Mouse (Mus musculus) heart, embryonic 14.5 days (tissue): ENCODE results near the gene Boc. TPM values are rescaled to one million over a fixed set of nuclear protein-coding genes. Genes with fewer than 3 reads are reported as not detected.

ENCODE experiments used
- ATAC-seq: fragments of 200-750 bp; cut with Nextera tagmentation; 2 replicates; pipeline ENCODE4 v1.8.0; 2017; ENCODE audit warnings: low read depth, moderate TSS enrichment; ENCODE audit not compliant: insufficient number of reproducible peaks, insufficient read depth, low FRiP score
- H3K27ac ChIP-seq, 2 experiments: fragments of 200-500 bp in 1 of 2; fragments of 300-500 bp in 1 of 2; sonication (generic) in 1 of 2; replicated peaks in 1 of 2; 2 replicates each; pipeline ENCODE4 v1.5.1; 2012 to 2014; ENCODE audit warnings: low read depth in 2 of 2, low read length in 2 of 2, control low read depth in 1 of 2, mild to moderate bottlenecking in 1 of 2, mixed read lengths in 1 of 2; ENCODE audit not compliant: control insufficient read depth in 1 of 2, insufficient read depth in 1 of 2
- H3K27me3 ChIP-seq: fragments of 300-500 bp; sonication (generic); 2 replicates; pipeline ENCODE4 v1.6.1; 2014; ENCODE audit warnings: mild to moderate bottlenecking, low read length, control low read depth; ENCODE audit not compliant: control insufficient read depth, insufficient read depth
- H3K36me3 ChIP-seq: fragments of 300-500 bp; sonication (generic); 2 replicates; pipeline ENCODE4 v1.6.1; 2014; ENCODE audit warnings: mild to moderate bottlenecking, control low read depth, low read length, mixed read lengths; ENCODE audit not compliant: control insufficient read depth, insufficient read depth
- H3K4me1 ChIP-seq, 2 experiments: fragments of 200-500 bp in 1 of 2; fragments of 300-500 bp in 1 of 2; sonication (generic) in 1 of 2; 2 replicates each; pipeline ENCODE4 v1.6.1; 2012 to 2014; ENCODE audit warnings: low read length in 2 of 2, control low read depth in 1 of 2, mixed read lengths in 1 of 2; ENCODE audit not compliant: control insufficient read depth in 2 of 2, insufficient read depth in 2 of 2
- H3K4me2 ChIP-seq: fragments of 300-500 bp; sonication (generic); 2 replicates; pipeline ENCODE4 v1.6.1; 2014; ENCODE audit warnings: mild to moderate bottlenecking, low read length
- H3K4me3 ChIP-seq, 2 experiments: fragments of 200-500 bp in 1 of 2; fragments of 300-500 bp in 1 of 2; sonication (generic) in 1 of 2; 2 replicates each; pipeline ENCODE4 v1.5.1; 2012 to 2014; ENCODE audit warnings: low read length in 2 of 2, mild to moderate bottlenecking in 2 of 2, control low read depth in 1 of 2, low read depth in 1 of 2, moderate library complexity in 1 of 2; ENCODE audit not compliant: control insufficient read depth in 1 of 2, insufficient read depth in 1 of 2
- H3K9ac ChIP-seq: fragments of 300-500 bp; sonication (generic); 2 replicates; pipeline ENCODE4 v1.6.1; 2014; ENCODE audit warnings: mild to moderate bottlenecking, low read length
- H3K9me3 ChIP-seq: fragments of 300-500 bp; sonication (generic); 2 replicates; pipeline ENCODE4 v1.6.1; 2016; ENCODE audit warnings: low read length, control low read depth; ENCODE audit not compliant: control insufficient read depth
- WGBS: fragments of 180-500 bp; shearing (Covaris S2); extraction: QIAGEN DNeasy Blood & Tissue Kit; methylation state at CpG from one replicate; pipeline ENCODE4 v1.1.7; 2014; 5-methylcytosine and 5-hydroxymethylcytosine counted together
- polyA plus RNA-seq: library from polyadenylated mRNA; unstranded; fragments of >200 nt; fragmentation: Nextera tagmentation; extraction: Ambion mirVana; gene quantifications from 2 replicates; pipeline ENCODE4 v1.2.1, GENCODE M21; 2014

Boc gene
- polyA plus RNA-seq, 1 experiment from 2014 or later: 7.6 TPM

- H3K9ac ChIP-seq: peak overlapping the region; percentile 39; the same call in 1 of the 2 replicates
- H3K36me3 ChIP-seq: no peaks in the 10 kb centered on the region
- peak overlapping the region; percentile 53 for H3K4me2 ChIP-seq
- H3K27ac ChIP-seq: peak overlapping the region; percentile 6 to 56
- no peaks in the 10 kb centered on the region for H3K9me3 ChIP-seq
- H3K27me3 ChIP-seq: no peaks in the 10 kb centered on the region
- H3K4me3 ChIP-seq: no peak overlapping the region
- ATAC-seq: no peak
- peaks cover 6 to 8% of the 10 kb centered on the region in 2 experiments; a peak in 3 of 4 replicates for H3K4me1 ChIP-seq
- WGBS: 22% methylated on average over 15 of the region's 15 CpGs
Observed at GRCm38 (mm10) chr16:44579421-44580024, 20.8 kb upstream of the Boc start.

DNA sequence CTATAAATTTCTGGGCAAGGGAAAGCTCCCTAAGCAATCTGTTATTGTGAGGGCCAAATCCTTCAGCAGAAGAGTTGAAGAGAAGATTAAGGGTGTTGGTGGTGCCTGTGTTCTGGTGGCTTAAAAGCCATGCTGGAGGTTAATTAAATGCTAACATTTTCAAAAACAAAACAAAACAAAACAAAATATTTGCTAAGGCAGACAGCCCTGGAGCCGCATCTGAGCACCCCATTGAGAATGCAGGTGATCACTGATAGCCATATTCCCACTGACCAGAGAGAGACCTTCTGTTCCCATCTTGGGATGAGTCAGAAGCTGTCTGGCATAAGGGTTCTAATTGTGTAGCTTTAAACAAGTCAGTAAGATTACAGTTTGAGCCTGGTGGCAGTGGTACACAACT is 19.9 kb upstream of the Boc start:
- WGBS: 81% methylated on average over 1 of the region's 1 CpGs
- H3K27ac ChIP-seq: no peak overlapping the region
- H3K4me2 ChIP-seq: no peak overlapping the region
- peaks cover 6 to 8% of the 10 kb centered on the region in 2 experiments; a peak in 3 of 4 replicates for H3K4me1 ChIP-seq
- H3K4me3 ChIP-seq: no peak overlapping the region
- no peak overlapping the region for H3K9ac ChIP-seq
- H3K27me3 ChIP-seq: no peaks in the 10 kb centered on the region
- no peaks in the 10 kb centered on the region for H3K36me3 ChIP-seq
- no peaks in the 10 kb centered on the region for H3K9me3 ChIP-seq
- no peak for ATAC-seq

GRCm38 (mm10) chr16:44568056-44568455 is 9.4 kb upstream of the Boc start:
- no peak overlapping the region for H3K4me3 ChIP-seq
- no peaks in the 10 kb centered on the region for H3K27me3 ChIP-seq
- H3K4me1 ChIP-seq: no peaks in the 10 kb centered on the region
- no peaks in the 10 kb centered on the region for H3K36me3 ChIP-seq
- H3K9me3 ChIP-seq: no peaks in the 10 kb centered on the region
- H3K27ac ChIP-seq: no peak overlapping the region
- H3K9ac ChIP-seq: no peak overlapping the region
- no peak for ATAC-seq
- H3K4me2 ChIP-seq: no peak overlapping the region

- no peaks in the 10 kb centered on the region for H3K9me3 ChIP-seq
- WGBS: 54% methylated on average over 22 of the region's 22 CpGs
- H3K27ac ChIP-seq: no peak overlapping the region
- H3K4me2 ChIP-seq: peak overlapping the region; percentile 16
- no peaks in the 10 kb centered on the region for H3K4me1 ChIP-seq
- no peaks in the 10 kb centered on the region for H3K36me3 ChIP-seq
- no peak for ATAC-seq
- H3K4me3 ChIP-seq: no peak overlapping the region
- H3K9ac ChIP-seq: no peak overlapping the region
- no peaks in the 10 kb centered on the region for H3K27me3 ChIP-seq
Observed at GRCm38 (mm10) chr16:44565328-44566210, 6.9 kb upstream of the Boc start.

DNA sequence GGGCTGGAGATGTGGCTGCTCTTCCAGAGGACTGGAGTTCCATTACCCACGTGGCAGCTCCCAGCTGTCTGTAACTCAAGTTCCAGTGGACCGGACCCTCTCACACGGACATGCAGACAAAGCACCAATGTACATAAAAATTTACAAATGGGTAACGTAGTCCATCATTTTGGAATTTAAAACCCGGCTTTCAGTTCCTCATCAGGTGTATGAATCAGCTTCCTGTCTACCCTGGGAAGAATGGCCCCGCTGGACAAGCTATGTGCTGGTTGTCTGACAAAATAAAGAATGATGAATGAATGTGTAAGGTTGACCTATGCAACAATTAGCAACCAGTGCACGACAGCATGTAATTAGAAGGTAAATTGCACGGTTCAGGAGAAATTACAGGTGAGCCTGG is 5.7 kb upstream of the Boc start:
- Histone ChIP-seq H3K36me3 (no peaks in the 10 kb centered on the region), H3K27ac (no peak overlapping the region), H3K4me2 (no peak overlapping the region), H3K4me1 (no peaks in the 10 kb centered on the region), H3K27me3 (no peaks in the 10 kb centered on the region), H3K9me3 (no peaks in the 10 kb centered on the region), H3K9ac (no peak overlapping the region), H3K4me3 (no peak overlapping the region)
- 76% methylated on average over 8 of the region's 8 CpGs for whole genome bisulfite sequencing
- no peak for ATAC-seq

DNA sequence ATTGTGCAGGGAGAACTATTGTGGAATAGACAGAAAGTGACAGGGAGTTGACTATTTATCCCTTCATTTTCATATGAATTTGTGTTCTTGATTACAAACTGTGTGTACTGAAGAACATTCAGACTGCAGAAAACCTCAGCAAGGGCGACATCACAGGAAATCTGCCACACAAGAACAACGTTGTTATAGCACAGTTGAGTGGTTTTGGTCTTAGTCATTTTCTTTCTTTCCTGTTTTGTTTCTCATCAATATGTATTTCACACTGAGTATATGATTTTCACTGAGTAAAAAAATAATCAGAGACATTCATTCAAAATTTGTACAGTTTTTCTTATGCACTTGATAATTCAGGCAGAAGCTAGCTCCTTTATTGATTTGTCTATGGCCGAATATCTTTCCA is 3.4 kb upstream of the Boc start:
- WGBS: 75% methylated on average over 3 of the region's 3 CpGs
- ATAC-seq: no peak
- Histone ChIP-seq H3K4me3 (no peak overlapping the region), H3K9ac (no peak overlapping the region), H3K4me1 (peaks cover 0 to 2% of the 10 kb centered on the region in 2 experiments; a peak in 2 of 4 replicates), H3K4me2 (no peak overlapping the region), H3K36me3 (no peaks in the 10 kb centered on the region), H3K9me3 (no peaks in the 10 kb centered on the region), H3K27me3 (no peaks in the 10 kb centered on the region), H3K27ac (no peak overlapping the region)

DNA sequence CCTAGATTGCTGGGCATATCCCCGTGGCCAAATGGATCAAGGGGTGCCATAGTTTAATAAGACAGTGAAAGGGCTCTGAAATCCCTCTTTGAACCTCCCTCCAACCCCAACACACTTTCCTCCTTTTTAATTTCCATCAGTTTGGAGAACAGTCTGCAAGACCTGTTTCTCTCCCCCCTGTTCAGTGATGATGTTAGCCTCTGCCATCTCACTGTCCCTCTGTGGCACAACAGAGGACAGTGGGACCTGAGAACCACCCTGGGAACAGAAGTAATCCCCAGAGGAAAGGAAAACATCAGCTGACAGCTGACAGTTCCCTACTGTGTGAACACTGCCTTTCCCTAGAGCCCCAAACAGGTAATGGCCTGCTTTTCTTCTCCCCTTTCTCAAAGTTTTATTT is 1.5 kb upstream of the Boc start:
- Histone ChIP-seq H3K4me1 (peaks cover 0 to 4% of the 10 kb centered on the region in 2 experiments; a peak in 2 of 4 replicates), H3K4me2 (no peak overlapping the region), H3K36me3 (no peaks in the 10 kb centered on the region), H3K4me3 (no peak overlapping the region), H3K9ac (no peak overlapping the region), H3K27ac (no peak overlapping the region), H3K27me3 (no peaks in the 10 kb centered on the region), H3K9me3 (no peaks in the 10 kb centered on the region)
- 25% methylated on average over 1 of the region's 1 CpGs for WGBS
- no peak for ATAC-seq
